Mouse (Mus musculus) MEL (cell line): ENCODE measurements around the gene Atxn7l3b. TPM values are rescaled to one million over a fixed set of nuclear protein-coding genes. Genes with fewer than 3 reads are reported as not detected.
"Not testable (repeated sequence)": the region's sequence is repeated elsewhere in the genome, so short reads cannot be mapped to it uniquely, and the experiment has no call there.

Experiments used
- DNase-seq: peaks from one replicate; pipeline ENCODE4 v3.0.0; 2011; ENCODE audit warnings: low read depth, low spot score
- H3K27ac ChIP-seq: 2 replicates; pipeline ENCODE4 v1.5.1; 2012; ENCODE audit warnings: low read depth, mild to moderate bottlenecking, control low read depth, low read length, moderate library complexity; ENCODE audit not compliant: control insufficient read depth
- H3K27me3 ChIP-seq, 2 experiments: fragments of 150-350 bp in 1 of 2; sonication (generic) in 1 of 2; 2 replicates each; pipeline ENCODE4 v1.6.1; 2012; ENCODE audit warnings: low read length in 2 of 2, mild to moderate bottlenecking in 2 of 2, improper control_type of control experiment in 1 of 2, moderate library complexity in 1 of 2; ENCODE audit not compliant: insufficient read depth in 2 of 2, control insufficient read depth in 1 of 2
- H3K36me3 ChIP-seq, 2 experiments: 2 replicates each; pipeline ENCODE4 v1.6.1; 2012 to 2014; ENCODE audit warnings: low read length in 2 of 2, improper control_type of control experiment in 1 of 2, inconsistent platforms in 1 of 2, mild to moderate bottlenecking in 1 of 2; ENCODE audit not compliant: insufficient read depth in 2 of 2, control insufficient read depth in 1 of 2
- H3K4me1 ChIP-seq, 2 experiments: fragments of 150-350 bp in 1 of 2; sonication (generic) in 1 of 2; 2 replicates each; pipeline ENCODE4 v1.6.1; 2012; ENCODE audit warnings: low read length in 2 of 2, improper control_type of control experiment in 1 of 2, mild to moderate bottlenecking in 1 of 2; ENCODE audit not compliant: insufficient read depth in 2 of 2, control insufficient read depth in 1 of 2
- H3K4me3 ChIP-seq, 2 experiments: fragments of 150-350 bp in 1 of 2; sonication (generic) in 1 of 2; 2 replicates each; pipeline ENCODE4 v1.5.1; 2012; ENCODE audit warnings: low read depth in 2 of 2, low read length in 2 of 2, mild to moderate bottlenecking in 2 of 2, moderate library complexity in 2 of 2, control low read depth in 1 of 2, improper control_type of control experiment in 1 of 2; ENCODE audit not compliant: control insufficient read depth in 1 of 2, insufficient read depth in 1 of 2
- H3K79me2 ChIP-seq: 2 replicates; pipeline ENCODE4 v1.6.1; 2012; ENCODE audit warnings: mild to moderate bottlenecking, low read length, moderate library complexity; ENCODE audit not compliant: control insufficient read depth, poor library complexity, insufficient read depth
- H3K9ac ChIP-seq: 2 replicates; pipeline ENCODE4 v1.6.1; 2012; ENCODE audit warnings: low read depth, mild to moderate bottlenecking, control low read depth, low read length, moderate library complexity; ENCODE audit not compliant: control insufficient read depth, poor library complexity, severe bottlenecking
- H3K9me3 ChIP-seq: fragments of 150-350 bp; sonication (generic); replicated peaks from 2 replicates; pipeline ENCODE4 v1.6.1; 2012; ENCODE audit warnings: mild to moderate bottlenecking, low read length, improper control_type of control experiment, moderate library complexity; ENCODE audit not compliant: insufficient read depth
- BHLHE40 ChIP-seq: IDR thresholded peaks from 2 replicates; pipeline ENCODE4 v1.6.1; 2012; ENCODE audit warnings: low read depth, mild to moderate bottlenecking, inconsistent platforms, low read length, improper control_type of control experiment, borderline replicate concordance
- CHD1 ChIP-seq: IDR thresholded peaks from 2 replicates; pipeline ENCODE4 v1.6.1; 2012; ENCODE audit warnings: low read depth, mild to moderate bottlenecking, inconsistent platforms, low read length, improper control_type of control experiment
- E2F4 ChIP-seq: IDR thresholded peaks from 2 replicates; pipeline ENCODE4 v1.6.1; 2011; ENCODE audit warnings: low read depth, low read length, improper control_type of control experiment, borderline replicate concordance
- EP300 ChIP-seq, 2 experiments: IDR thresholded peaks; 2 replicates each; pipeline ENCODE4 v1.6.1; 2011; ENCODE audit warnings: improper control_type of control experiment in 2 of 2, low read length in 2 of 2, low read depth in 1 of 2, mild to moderate bottlenecking in 1 of 2
- ETS1 ChIP-seq: IDR thresholded peaks from 2 replicates; pipeline ENCODE4 v1.6.1; 2012; ENCODE audit warnings: low read depth, mild to moderate bottlenecking, inconsistent platforms, low read length, improper control_type of control experiment, moderate library complexity
- JUND ChIP-seq: IDR thresholded peaks from 2 replicates; pipeline ENCODE4 v1.6.1; 2011; ENCODE audit warnings: low read depth, mild to moderate bottlenecking, improper control_type of control experiment, low read length
- KAT2A ChIP-seq: conservative IDR thresholded peaks from 2 replicates; pipeline ENCODE4 v1.6.1; 2012; ENCODE audit warnings: low read depth, low read length, improper control_type of control experiment, inconsistent platforms
- MAX ChIP-seq: IDR thresholded peaks from 2 replicates; pipeline ENCODE4 v1.6.1; 2011; ENCODE audit warnings: low read length, improper control_type of control experiment
- MYB ChIP-seq: IDR thresholded peaks from 2 replicates; pipeline ENCODE4 v1.6.1; 2011; ENCODE audit warnings: mild to moderate bottlenecking, low read depth, low read length, improper control_type of control experiment
- MYC ChIP-seq: IDR thresholded peaks from 2 replicates; pipeline ENCODE4 v1.6.1; 2011; ENCODE audit warnings: low read depth, mild to moderate bottlenecking, low read length, improper control_type of control experiment, moderate library complexity
- POLR2AphosphoS2 ChIP-seq: IDR thresholded peaks from 2 replicates; pipeline ENCODE4 v1.6.1; 2011; ENCODE audit warnings: low read length, improper control_type of control experiment
- RCOR1 ChIP-seq: IDR thresholded peaks from 2 replicates; pipeline ENCODE4 v1.6.1; 2012; ENCODE audit warnings: low read depth, mild to moderate bottlenecking, inconsistent platforms, low read length, improper control_type of control experiment
- SIN3A ChIP-seq: IDR thresholded peaks from 2 replicates; pipeline ENCODE4 v1.6.1; 2012; ENCODE audit warnings: low read length, improper control_type of control experiment, inconsistent platforms
- TCF12 ChIP-seq: IDR thresholded peaks from 2 replicates; pipeline ENCODE4 v1.6.1; 2014; ENCODE audit warnings: low read depth, mild to moderate bottlenecking, inconsistent platforms, low read length, improper control_type of control experiment, moderate library complexity
- USF2 ChIP-seq, 2 experiments: IDR thresholded peaks; 2 replicates each; pipeline ENCODE4 v1.6.1; 2011 to 2012; ENCODE audit warnings: improper control_type of control experiment in 2 of 2, low read length in 2 of 2, borderline replicate concordance in 1 of 2, inconsistent platforms in 1 of 2, low read depth in 1 of 2, mild to moderate bottlenecking in 1 of 2; ENCODE audit not compliant: insufficient read depth in 1 of 2
- polyA plus RNA-seq, 2 experiments: library from polyadenylated mRNA; stranded (reverse) in 1 of 2; unstranded in 1 of 2; fragments of >175 nt in 1 of 2; fragments of >200 nt in 1 of 2; gene quantifications; 2 replicates each; pipeline versions ENCODE4 v1.2.1 to v1.2.4; 2012; ENCODE audit warnings: low replicate concordance in 2 of 2, low read depth in 1 of 2; ENCODE audit not compliant: insufficient read length in 2 of 2, insufficient read depth in 1 of 2, missing spikeins in 1 of 2
- total RNA-seq: library from RNA; depleted of rRNA; stranded (reverse); fragments of 300-350 nt; gene quantifications from 2 replicates; pipeline ENCODE4 v1.2.3, GENCODE M21; 2012

The Atxn7l3b gene
- total and polyA plus RNA-seq, 3 experiments: 37.3 to 60.7 TPM; not detected in 1

DNA sequence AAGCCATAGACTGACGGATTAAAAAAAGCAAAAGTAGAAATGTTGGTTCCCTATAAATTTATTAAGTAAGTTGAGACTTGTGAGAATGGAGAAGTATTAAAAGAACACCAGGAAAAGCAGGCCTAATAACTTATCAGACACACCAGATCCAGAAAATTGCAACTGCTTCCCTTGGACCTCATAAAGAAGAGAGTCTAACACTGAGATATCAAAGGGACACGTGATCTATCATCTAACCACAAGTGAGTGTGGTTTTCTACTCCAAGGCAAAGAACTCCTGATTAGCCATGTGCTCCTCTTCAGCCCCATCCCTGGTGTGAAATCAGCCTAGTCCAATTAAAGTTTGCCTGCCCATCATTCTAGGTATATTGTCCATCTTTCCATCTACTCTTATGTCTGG lies 38.8 kb upstream of the Atxn7l3b start (continued):
- TF ChIP-seq USF2 (IDR thresholded peaks at IDR 0.05; ENCODE audit: borderline replicate concordance in 1 of 2, insufficient read depth in 1 of 2, low read depth in 1 of 2, low read length in 2 of 2) (peak; percentile 62 to 87; a peak in 3 of 4 replicates), CHD1 (no peak), MYB (peak; percentile 83), SIN3A (peak; percentile 64), MYC (peak; percentile 98), BHLHE40 (peak; percentile 97), KAT2A (no peak), JUND (no peak), MAX (peak; percentile 98), TCF12 (peak; percentile 94), EP300 (IDR thresholded peaks at IDR 0.05; ENCODE audit: low read depth in 1 of 2, low read length in 2 of 2) (peak; percentile 97), ETS1 (peak; percentile 73)

DNA sequence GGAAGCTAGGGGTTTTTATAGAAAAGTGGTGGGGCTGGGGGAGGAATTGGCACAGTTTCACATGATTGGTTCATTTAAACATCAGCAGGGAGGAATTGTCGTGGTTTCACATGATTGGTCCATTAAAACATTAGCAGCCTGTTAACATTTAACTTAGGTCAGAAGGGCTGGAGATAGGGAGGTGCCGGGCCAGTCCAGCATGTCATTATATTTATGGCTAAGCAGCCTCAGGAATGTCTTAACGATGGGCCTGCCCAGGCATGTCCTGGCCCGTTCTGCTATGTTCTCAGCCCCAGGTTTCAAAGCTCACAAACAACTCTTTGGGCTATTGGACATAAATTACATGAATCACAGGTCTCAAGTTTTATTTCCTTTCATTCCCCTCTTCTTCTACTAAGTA lies 33.4 kb upstream of the Atxn7l3b start:
- H3K36me3 ChIP-seq, DNase-seq, H3K9me3 ChIP-seq, H3K4me3 ChIP-seq, H3K27me3 ChIP-seq, H3K79me2 ChIP-seq, H3K4me1 ChIP-seq, H3K27ac ChIP-seq, H3K9ac ChIP-seq: not testable (repeated sequence)

DNA sequence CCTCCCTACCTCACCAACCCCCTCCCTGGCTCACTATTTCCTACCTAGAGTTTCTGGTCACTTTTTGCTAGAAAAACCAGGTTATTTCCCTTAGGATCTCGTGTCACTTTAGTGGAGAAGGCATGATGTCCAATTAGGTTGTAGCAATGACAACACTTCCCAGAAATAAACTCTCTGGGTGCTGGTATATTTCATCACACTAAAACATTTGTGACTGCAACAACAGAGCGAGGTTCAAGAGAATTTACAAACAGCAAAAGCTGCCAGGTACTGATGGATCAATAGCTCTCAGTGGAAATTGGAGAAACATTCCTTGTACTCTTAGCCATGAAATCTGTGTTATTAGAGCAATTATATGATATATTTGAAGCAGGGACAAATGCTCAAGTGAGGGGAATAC lies 25.3 kb upstream of the Atxn7l3b start:
- no peaks in the 10 kb centered on the region for H3K27me3 ChIP-seq
- no peaks in the 10 kb centered on the region for H3K79me2 ChIP-seq
- DNase-seq: no peak
- no peak for TF ChIP-seq E2F4
- TF ChIP-seq RCOR1: no peak
- no peak for TF ChIP-seq POLR2AphosphoS2
- TF ChIP-seq, all 39 proteins: peak for 0
- no peak overlapping the region for H3K27ac ChIP-seq
- no peak overlapping the region for H3K9ac ChIP-seq
- H3K4me3 ChIP-seq: no peak overlapping the region
- no peaks in the 10 kb centered on the region for H3K9me3 ChIP-seq
- H3K4me1 ChIP-seq: no peaks in the 10 kb centered on the region
- H3K36me3 ChIP-seq: peaks cover 0 to 3% of the 10 kb centered on the region in 2 experiments; a peak in 1 of 4 replicates
